Mouse (Mus musculus) kidney, embryonic 14.5 days (tissue): ENCODE measurements at regions not wholly inside any gene's neighbourhood (a gene's known extent, or its start where the extent isn't known, plus 50 kb on each side); places are given as distances from the start of the nearest gene placed in this dataset.

Source experiments
- ATAC-seq: fragments of 200-750 bp; cut with Nextera tagmentation; 2 replicates; pipeline ENCODE4 v1.8.0; 2017; ENCODE audit warnings: moderate number of reproducible peaks, mild to moderate bottlenecking, moderate TSS enrichment, moderate library complexity; ENCODE audit not compliant: low FRiP score, low TSS enrichment
- H3K27ac ChIP-seq: fragments of 300-500 bp; sonication (generic); 2 replicates; pipeline ENCODE4 v1.5.1; 2014; ENCODE audit warnings: low read depth, mild to moderate bottlenecking, low read length, moderate library complexity, mixed read lengths
- H3K27me3 ChIP-seq: fragments of 300-500 bp; sonication (generic); 2 replicates; pipeline ENCODE4 v1.6.1; 2014; ENCODE audit warnings: mild to moderate bottlenecking, low read length; ENCODE audit not compliant: control insufficient read depth, insufficient read depth
- H3K36me3 ChIP-seq: fragments of 300-500 bp; sonication (generic); 2 replicates; pipeline ENCODE4 v1.6.1; 2014; ENCODE audit warnings: low read length, mixed read lengths; ENCODE audit not compliant: control insufficient read depth, insufficient read depth
- H3K4me1 ChIP-seq: fragments of 300-500 bp; sonication (generic); 2 replicates; pipeline ENCODE4 v1.6.1; 2014; ENCODE audit warnings: low read length, mixed read lengths; ENCODE audit not compliant: control insufficient read depth, insufficient read depth
- H3K4me2 ChIP-seq: fragments of 300-500 bp; sonication (generic); replicated peaks from 2 replicates; pipeline ENCODE4 v1.6.1; 2014; ENCODE audit warnings: low read depth, mild to moderate bottlenecking, low read length
- H3K4me3 ChIP-seq: fragments of 300-500 bp; sonication (generic); 2 replicates; pipeline ENCODE4 v1.5.1; 2014; ENCODE audit warnings: mild to moderate bottlenecking, low read length
- H3K9ac ChIP-seq: fragments of 300-500 bp; sonication (generic); 2 replicates; pipeline ENCODE4 v1.6.1; 2014; ENCODE audit warnings: low read depth, mild to moderate bottlenecking, low read length, moderate library complexity
- H3K9me3 ChIP-seq: fragments of 300-500 bp; sonication (generic); 2 replicates; pipeline ENCODE4 v1.6.1; 2016; ENCODE audit warnings: low read length; ENCODE audit not compliant: control insufficient read depth
- WGBS: fragments of 180-500 bp; shearing (Covaris S2); extraction: QIAGEN DNeasy Blood & Tissue Kit; methylation state at CpG from one replicate; pipeline ENCODE4 v1.1.7; 2014; 5-methylcytosine and 5-hydroxymethylcytosine counted together

- no peak for ATAC-seq
- WGBS, result 91% methylated on average over 3 of the region's 3 CpGs
- Histone ChIP-seq H3K9me3 (no peaks in the 10 kb centered on the region), H3K9ac (no peak overlapping the region), H3K27ac (no peak overlapping the region), H3K27me3 (no peaks in the 10 kb centered on the region), H3K4me3 (no peak overlapping the region), H3K4me1 (no peaks in the 10 kb centered on the region), H3K4me2 (no peak overlapping the region), H3K36me3 (no peaks in the 10 kb centered on the region)
Measured at GRCm38 (mm10) chr15:56604266-56604665, 873.2 kb downstream of the Slc22a22 start.

GRCm38 (mm10) chr15:56592656-56593055, 884.8 kb downstream of the Slc22a22 start:
- WGBS, result 75% methylated on average over 4 of the region's 4 CpGs
- Histone ChIP-seq H3K9ac (no peak overlapping the region), H3K27me3 (no peaks in the 10 kb centered on the region), H3K9me3 (no peaks in the 10 kb centered on the region), H3K4me3 (no peak overlapping the region), H3K36me3 (no peaks in the 10 kb centered on the region), H3K27ac (no peak overlapping the region), H3K4me2 (no peak overlapping the region), H3K4me1 (no peaks in the 10 kb centered on the region)
- no peak for ATAC-seq

GRCm38 (mm10) chr15:56580745-56581515, 896.5 kb downstream of the Slc22a22 start:
- Histone ChIP-seq H3K27ac (no peak overlapping the region), H3K4me1 (no peaks in the 10 kb centered on the region), H3K27me3 (no peaks in the 10 kb centered on the region), H3K9me3 (no peaks in the 10 kb centered on the region), H3K9ac (no peak overlapping the region), H3K4me2 (no peak overlapping the region), H3K36me3 (no peaks in the 10 kb centered on the region), H3K4me3 (no peak overlapping the region)
- 68% methylated on average over 3 of the region's 3 CpGs for WGBS
- no peak for ATAC-seq

- WGBS, result 41% methylated on average over 2 of the region's 2 CpGs
- Histone ChIP-seq H3K36me3 (no peaks in the 10 kb centered on the region), H3K9me3 (no peaks in the 10 kb centered on the region), H3K4me3 (no peak overlapping the region), H3K27ac (no peak overlapping the region), H3K27me3 (no peaks in the 10 kb centered on the region), H3K4me2 (no peak overlapping the region), H3K4me1 (no peaks in the 10 kb centered on the region), H3K9ac (no peak overlapping the region)
- ATAC-seq, result no peak
Measured at GRCm38 (mm10) chr15:56563192-56563591, 914.2 kb downstream of the Slc22a22 start.

- H3K36me3 ChIP-seq, result no peaks in the 10 kb centered on the region
- no peak overlapping the region for H3K27ac ChIP-seq
- H3K4me2 ChIP-seq, result no peak overlapping the region
- no peaks in the 10 kb centered on the region for H3K27me3 ChIP-seq
- H3K9ac ChIP-seq, result no peak overlapping the region
- no peaks in the 10 kb centered on the region for H3K4me1 ChIP-seq
- H3K9me3 ChIP-seq, result no peaks in the 10 kb centered on the region
- H3K4me3 ChIP-seq, result no peak overlapping the region
- WGBS, result 74% methylated on average over 1 of the region's 1 CpGs
- ATAC-seq, result no peak
Measured at GRCm38 (mm10) chr15:56562785-56563184, 914.6 kb downstream of the Slc22a22 start.

- H3K27ac ChIP-seq, result no peak overlapping the region
- H3K4me3 ChIP-seq, result no peak overlapping the region
- H3K36me3 ChIP-seq, result no peaks in the 10 kb centered on the region
- H3K27me3 ChIP-seq, result no peaks in the 10 kb centered on the region
- no peak overlapping the region for H3K4me2 ChIP-seq
- 81% methylated on average over 2 of the region's 2 CpGs for WGBS
- no peak overlapping the region for H3K9ac ChIP-seq
- no peaks in the 10 kb centered on the region for H3K9me3 ChIP-seq
- H3K4me1 ChIP-seq, result no peaks in the 10 kb centered on the region
- no peak for ATAC-seq
Measured at GRCm38 (mm10) chr15:56562143-56562542, 915.3 kb downstream of the Slc22a22 start.

- Histone ChIP-seq H3K4me1 (no peaks in the 10 kb centered on the region), H3K9ac (no peak overlapping the region), H3K36me3 (no peaks in the 10 kb centered on the region), H3K27ac (no peak overlapping the region), H3K9me3 (no peaks in the 10 kb centered on the region), H3K4me3 (no peak overlapping the region), H3K27me3 (no peaks in the 10 kb centered on the region), H3K4me2 (no peak overlapping the region)
- 64% methylated on average over 3 of the region's 3 CpGs for WGBS
- no peak for ATAC-seq
Measured at GRCm38 (mm10) chr15:56554386-56554785, 923.0 kb downstream of the Slc22a22 start.

- Histone ChIP-seq H3K9ac (no peak overlapping the region), H3K4me1 (no peaks in the 10 kb centered on the region), H3K4me3 (no peak overlapping the region), H3K27me3 (no peaks in the 10 kb centered on the region), H3K9me3 (no peaks in the 10 kb centered on the region), H3K27ac (no peak overlapping the region), H3K36me3 (no peaks in the 10 kb centered on the region), H3K4me2 (no peak overlapping the region)
- ATAC-seq, result no peak
- 86% methylated on average over 1 of the region's 1 CpGs for WGBS
Measured at GRCm38 (mm10) chr15:56553851-56554250, 923.6 kb downstream of the Slc22a22 start.

GRCm38 (mm10) chr15:56531529-56531928, 945.9 kb downstream of the Slc22a22 start:
- H3K9me3 ChIP-seq, result no peaks in the 10 kb centered on the region
- ATAC-seq, result peak; percentile 88; the same call in 1 of the 2 replicates
- H3K36me3 ChIP-seq, result no peaks in the 10 kb centered on the region
- H3K4me1 ChIP-seq, result no peaks in the 10 kb centered on the region
- 1% methylated on average over 2 of the region's 2 CpGs for WGBS
- no peaks in the 10 kb centered on the region for H3K27me3 ChIP-seq
- no peak overlapping the region for H3K4me2 ChIP-seq
- H3K9ac ChIP-seq, result no peak overlapping the region
- no peak overlapping the region for H3K4me3 ChIP-seq
- H3K27ac ChIP-seq, result no peak overlapping the region
